Mouse (Mus musculus) fat pad, adult 2 months (tissue): ENCODE measurements around the gene Marveld1.

Source experiments
- DNase-seq: peaks from one replicate; pipeline ENCODE4 v3.0.0-alpha.2; 2011; ENCODE audit warnings: low read depth, low spot score; ENCODE audit errors: extremely low read depth

Gene Marveld1

GRCm38 (mm10) chr19:42147170-42147768 is at the start of gene Marveld1:
TSS of gene Marveld1 (plus strand) at chr19:42147400.
- no peak for DNase-seq

GRCm38 (mm10) chr19:42099406-42099805 is 47.8 kb upstream of the Marveld1 start:
- no peak for DNase-seq

GRCm38 (mm10) chr19:42104681-42105080 is 42.5 kb upstream of the Marveld1 start:
- no peak for DNase-seq

GRCm38 (mm10) chr19:42115783-42116335 is 31.3 kb upstream of the Marveld1 start:
- no peak for DNase-seq

GRCm38 (mm10) chr19:42118142-42118541 is 29.1 kb upstream of the Marveld1 start:
- no peak for DNase-seq

- no peak for DNase-seq
Observed at GRCm38 (mm10) chr19:42118596-42118995, 28.6 kb upstream of the Marveld1 start.

- DNase-seq: peak; percentile 40
Observed at GRCm38 (mm10) chr19:42120451-42120850, 26.7 kb upstream of the Marveld1 start.

- DNase-seq: no peak
Observed at GRCm38 (mm10) chr19:42124684-42125083, 22.5 kb upstream of the Marveld1 start.

GRCm38 (mm10) chr19:42125501-42126218 is 21.5 kb upstream of the Marveld1 start:
- no peak for DNase-seq

GRCm38 (mm10) chr19:42126219-42126605 is 21.0 kb upstream of the Marveld1 start:
- no peak for DNase-seq

GRCm38 (mm10) chr19:42127024-42127423 is 20.2 kb upstream of the Marveld1 start:
- no peak for DNase-seq

GRCm38 (mm10) chr19:42128052-42128740 is 19.0 kb upstream of the Marveld1 start:
- DNase-seq: no peak

GRCm38 (mm10) chr19:42128787-42129508 is 18.3 kb upstream of the Marveld1 start, which contains the start of gene Avpi1:
TSS of gene Avpi1 (minus strand) at chr19:42129059.
- DNase-seq: peak; percentile 75

- DNase-seq: no peak
Observed at GRCm38 (mm10) chr19:42129509-42130293, 17.5 kb upstream of the Marveld1 start.

GRCm38 (mm10) chr19:42130294-42130606 is 16.9 kb upstream of the Marveld1 start:
- no peak for DNase-seq

GRCm38 (mm10) chr19:42131101-42131500 is 16.1 kb upstream of the Marveld1 start:
- DNase-seq: no peak

GRCm38 (mm10) chr19:42135070-42135469 is 12.1 kb upstream of the Marveld1 start:
- no peak for DNase-seq

- DNase-seq: no peak
Observed at GRCm38 (mm10) chr19:42136126-42136525, 11.1 kb upstream of the Marveld1 start.

GRCm38 (mm10) chr19:42137167-42137672 is 10.0 kb upstream of the Marveld1 start:
- no peak for DNase-seq
